Mouse (Mus musculus) midbrain, postnatal 0 days (tissue): ENCODE data around the gene Stip1. TPM values are rescaled to one million over a fixed set of nuclear protein-coding genes. Genes with fewer than 3 reads are reported as not detected.
A peak's percentile ranks its signal among the peaks of the same experiment; 100 is the strongest.

ENCODE experiments used
- ATAC-seq: fragments of 200-750 bp; cut with Nextera tagmentation; 2 replicates; pipeline ENCODE4 v1.8.0; 2017; ENCODE audit warnings: moderate number of reproducible peaks, mild to moderate bottlenecking, moderate TSS enrichment, moderate library complexity; ENCODE audit not compliant: low FRiP score
- DNase-seq: peaks from one replicate; pipeline ENCODE4 v3.0.0-alpha.2; 2015; ENCODE audit warnings: low spot score
- H3K27ac ChIP-seq: fragments of 300-500 bp; sonication (generic); 2 replicates; pipeline ENCODE4 v1.5.1; 2014; ENCODE audit warnings: low read depth, mild to moderate bottlenecking, low read length, mixed read lengths
- H3K27me3 ChIP-seq: fragments of 300-500 bp; sonication (generic); 2 replicates; pipeline ENCODE4 v1.6.1; 2014; ENCODE audit warnings: low read length, control low read depth, mixed read lengths; ENCODE audit not compliant: insufficient read depth
- H3K36me3 ChIP-seq: fragments of 300-500 bp; sonication (generic); 2 replicates; pipeline ENCODE4 v1.6.1; 2014; ENCODE audit warnings: low read length, control low read depth, mixed read lengths; ENCODE audit not compliant: insufficient read depth
- H3K4me1 ChIP-seq: fragments of 300-500 bp; sonication (generic); 2 replicates; pipeline ENCODE4 v1.6.1; 2014; ENCODE audit warnings: mild to moderate bottlenecking, control low read depth, antibody characterized with exemption, low read length, mixed read lengths; ENCODE audit not compliant: insufficient read depth
- H3K4me2 ChIP-seq: fragments of 300-500 bp; sonication (generic); 2 replicates; pipeline ENCODE4 v1.6.1; 2014; ENCODE audit warnings: low read depth, mild to moderate bottlenecking, low read length, mixed read lengths; ENCODE audit not compliant: poor library complexity, severe bottlenecking
- H3K4me3 ChIP-seq: fragments of 300-500 bp; sonication (generic); 2 replicates; pipeline ENCODE4 v1.5.1; 2014; ENCODE audit warnings: low read depth, mild to moderate bottlenecking, low read length, moderate library complexity
- H3K9ac ChIP-seq: fragments of 300-500 bp; sonication (generic); replicated peaks from 2 replicates; pipeline ENCODE4 v1.6.1; 2014; ENCODE audit warnings: mild to moderate bottlenecking, low read length, moderate library complexity, mixed read lengths; ENCODE audit not compliant: poor library complexity, severe bottlenecking
- H3K9me3 ChIP-seq: fragments of 300-500 bp; sonication (generic); 2 replicates; pipeline ENCODE4 v1.6.1; 2016; ENCODE audit warnings: low read length, control low read depth
- CTCF ChIP-seq: IDR thresholded peaks from 2 replicates; pipeline ENCODE4 v1.5.1; 2016; ENCODE audit warnings: antibody characterized with exemption, mild to moderate bottlenecking
- WGBS: fragments of 180-500 bp; shearing (Covaris S2); extraction: QIAGEN DNeasy Blood & Tissue Kit; methylation state at CpG from one replicate; pipeline ENCODE4 v1.1.7; 2014; 5-methylcytosine and 5-hydroxymethylcytosine counted together
- polyA plus RNA-seq: library from polyadenylated mRNA; unstranded; fragments of >200 nt; fragmentation: Nextera tagmentation; extraction: Ambion mirVana; gene quantifications from 2 replicates; pipeline ENCODE4 v1.2.1, GENCODE M21; 2015
- total RNA-seq: library from RNA; depleted of rRNA; stranded (reverse); fragments of >200 nt; gene quantifications from 2 replicates; pipeline ENCODE4 v1.2.3, GENCODE M21; 2014

Stip1 gene
- total and polyA plus RNA-seq, 2 experiments from 2014 or later, result 97.0 to 142 TPM

GRCm38 (mm10) chr19:7013984-7014383 is 25.8 kb downstream of the Stip1 start:
- Histone ChIP-seq H3K27me3 (no peaks in the 10 kb centered on the region), H3K9me3 (no peaks in the 10 kb centered on the region), H3K27ac (no peak overlapping the region), H3K4me2 (no peak overlapping the region), H3K9ac (no peak overlapping the region), H3K4me3 (no peak overlapping the region), H3K36me3 (peaks cover 9% of the 10 kb centered on the region; the same call in 1 of the 2 replicates), H3K4me1 (no peaks in the 10 kb centered on the region)
- no peak for ATAC-seq
- DNase-seq, result no peak
- no peak for TF ChIP-seq CTCF
- WGBS, result 89% methylated on average over 9 of the region's 9 CpGs

GRCm38 (mm10) chr19:7012426-7012825 is 27.3 kb downstream of the Stip1 start:
- WGBS, result 81% methylated on average over 4 of the region's 4 CpGs
- no peak for DNase-seq
- H3K4me3 ChIP-seq, result no peak overlapping the region
- H3K9me3 ChIP-seq, result no peaks in the 10 kb centered on the region
- no peak overlapping the region for H3K4me2 ChIP-seq
- no peak overlapping the region for H3K9ac ChIP-seq
- no peak overlapping the region for H3K27ac ChIP-seq
- no peaks in the 10 kb centered on the region for H3K27me3 ChIP-seq
- 0 out of 2 replicates have a peak, but pooled peaks cover 2% of the 10 kb centered on the region for H3K36me3 ChIP-seq
- H3K4me1 ChIP-seq, result no peaks in the 10 kb centered on the region
- no peak for TF ChIP-seq CTCF
- no peak for ATAC-seq

GRCm38 (mm10) chr19:7006892-7007593 is 32.7 kb downstream of the Stip1 start:
- H3K36me3 ChIP-seq, result no peaks in the 10 kb centered on the region
- WGBS, result 94% methylated on average over 9 of the region's 9 CpGs
- no peaks in the 10 kb centered on the region for H3K9me3 ChIP-seq
- no peak overlapping the region for H3K9ac ChIP-seq
- TF ChIP-seq CTCF, result no peak
- H3K4me2 ChIP-seq, result no peak overlapping the region
- ATAC-seq (no peak), DNase-seq (no peak)
- no peaks in the 10 kb centered on the region for H3K27me3 ChIP-seq
- no peak overlapping the region for H3K4me3 ChIP-seq
- H3K4me1 ChIP-seq, result no peaks in the 10 kb centered on the region
- H3K27ac ChIP-seq, result no peak overlapping the region

- H3K4me2 ChIP-seq, result no peak overlapping the region
- H3K27ac ChIP-seq, result no peak overlapping the region
- TF ChIP-seq CTCF, result no peak
- H3K9me3 ChIP-seq, result no peaks in the 10 kb centered on the region
- peaks cover 15% of the 10 kb centered on the region; the same call in 1 of the 2 replicates for H3K4me1 ChIP-seq
- no peaks in the 10 kb centered on the region for H3K27me3 ChIP-seq
- ATAC-seq (no peak), DNase-seq (no peak)
- no peak overlapping the region for H3K9ac ChIP-seq
- WGBS, result 94% methylated on average over 19 of the region's 19 CpGs
- H3K36me3 ChIP-seq, result peaks cover 7% of the 10 kb centered on the region
- no peak overlapping the region for H3K4me3 ChIP-seq
Measured at GRCm38 (mm10) chr19:6999360-7000063, 40.3 kb downstream of the Stip1 start.

- Histone ChIP-seq H3K27ac (no peak overlapping the region), H3K9ac (no peak overlapping the region), H3K36me3 (peaks cover 7% of the 10 kb centered on the region), H3K9me3 (no peaks in the 10 kb centered on the region), H3K4me3 (no peak overlapping the region), H3K4me2 (no peak overlapping the region), H3K27me3 (no peaks in the 10 kb centered on the region), H3K4me1 (peaks cover 20% of the 10 kb centered on the region; the same call in 1 of the 2 replicates)
- no peak for DNase-seq
- TF ChIP-seq CTCF, result no peak
- no peak for ATAC-seq
- WGBS, result 84% methylated on average over 9 of the region's 9 CpGs
Measured at GRCm38 (mm10) chr19:6997721-6998290, 42.0 kb downstream of the Stip1 start.

GRCm38 (mm10) chr19:6996006-6996405 is 43.8 kb downstream of the Stip1 start, which contains the start of the genes Nudt22 and Trpt1:
Nudt22 (minus strand) TSS chr19:6996117.
Trpt1 (plus strand) TSS chr19:6996131.
- Histone ChIP-seq H3K4me1 (peaks cover 21% of the 10 kb centered on the region; the same call in 1 of the 2 replicates), H3K27me3 (no peaks in the 10 kb centered on the region), H3K4me3 (peak within 1 kb of the TSS; percentile 62), H3K9ac (peak within 1 kb of the TSS; percentile 62), H3K36me3 (peaks cover 7% of the 10 kb centered on the region), H3K9me3 (no peaks in the 10 kb centered on the region), H3K4me2 (peak within 1 kb of the TSS; percentile 87), H3K27ac (peak within 1 kb of the TSS; percentile 57)
- 1% methylated on average over 21 of the region's 24 CpGs for WGBS
- no peak for TF ChIP-seq CTCF
- ATAC-seq, result peak; percentile 54
- peak; percentile 88 for DNase-seq
